Mouse (Mus musculus) kidney, adult 2 months (tissue): Measurements from ENCODE around the gene Pkhd1. TPM values are rescaled to one million over a fixed set of nuclear protein-coding genes. Genes with fewer than 3 reads are reported as not detected.
A peak's percentile ranks its signal among the peaks of the same experiment; 100 is the strongest.
"Not testable (repeated sequence)": the region's sequence is repeated elsewhere in the genome, so short reads cannot be mapped to it uniquely, and the experiment has no call there.

Experiments
- DNase-seq: peaks from one replicate; pipeline ENCODE4 v3.0.0; 2021
- H3K27ac ChIP-seq: fragments of 200-500 bp; 2 replicates; pipeline ENCODE4 v1.5.1; 2012; ENCODE audit warnings: low read depth, low read length, control low read depth, inconsistent platforms; ENCODE audit not compliant: insufficient read depth
- H3K27me3 ChIP-seq: fragments of 200-500 bp; replicated peaks from 2 replicates; pipeline ENCODE4 v1.6.1; 2012; ENCODE audit warnings: mild to moderate bottlenecking, moderate library complexity, low read length, inconsistent platforms; ENCODE audit not compliant: control insufficient read depth, insufficient read depth
- H3K36me3 ChIP-seq: fragments of 200-500 bp; 2 replicates; pipeline ENCODE4 v1.6.1; 2012; ENCODE audit warnings: mild to moderate bottlenecking, moderate library complexity, low read length, inconsistent platforms; ENCODE audit not compliant: control insufficient read depth, insufficient read depth
- H3K4me1 ChIP-seq: fragments of 200-500 bp; 2 replicates; pipeline ENCODE4 v1.6.1; 2011; ENCODE audit warnings: low read length; ENCODE audit not compliant: control insufficient read depth, insufficient read depth
- H3K4me3 ChIP-seq: fragments of 200-500 bp; 2 replicates; pipeline ENCODE4 v1.5.1; 2011; ENCODE audit warnings: mild to moderate bottlenecking, low read depth, low read length, control low read depth; ENCODE audit not compliant: insufficient read depth
- CTCF ChIP-seq: fragments of 200-500 bp; conservative IDR thresholded peaks from 2 replicates; pipeline ENCODE4 v1.5.1; 2011; ENCODE audit warnings: low read depth, mild to moderate bottlenecking, control low read depth, low read length, moderate library complexity, mixed read lengths; ENCODE audit not compliant: insufficient read depth, insufficient read length
- POLR2A ChIP-seq: fragments of 200-500 bp; IDR thresholded peaks from one replicate; pipeline ENCODE4 v1.6.1; 2011; ENCODE audit warnings: low read depth, low read length, control low read depth
- WGBS: fragments of 180-500 bp; shearing (Covaris S2); methylation state at CpG from one replicate; pipeline ENCODE4 v1.1.7; 2018; 5-methylcytosine and 5-hydroxymethylcytosine counted together
- polyA plus RNA-seq: library from polyadenylated mRNA; depleted of rRNA; stranded (reverse); fragments of >200 nt; gene quantifications from 2 replicates; pipeline ENCODE4 v1.2.3, GENCODE M21; 2012

The Pkhd1 gene
- polyA plus RNA-seq, 1 experiment: 17.3 TPM

DNA sequence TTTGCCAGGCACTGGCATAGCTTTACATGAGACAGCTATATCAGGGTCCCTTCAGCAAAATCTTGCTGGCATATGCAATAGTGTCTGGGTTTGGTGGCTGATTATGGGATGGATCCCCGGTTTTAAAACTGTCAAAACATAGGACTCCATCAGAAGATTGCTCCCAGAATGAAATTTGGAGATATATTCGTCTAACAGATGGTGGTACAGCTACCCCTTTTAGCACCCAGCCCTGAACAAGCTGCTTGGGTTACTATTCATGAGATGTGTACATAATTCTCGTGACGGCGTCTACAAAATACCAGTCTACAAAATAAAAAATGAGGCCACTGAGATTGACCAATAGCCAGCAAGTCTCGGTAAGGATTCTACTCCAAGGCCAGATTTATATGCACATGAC, 147.5 kb downstream of the Pkhd1 start:
- WGBS: 84% methylated on average over 6 of the region's 6 CpGs
- Histone ChIP-seq H3K4me3 (no peak overlapping the region), H3K36me3 (peaks cover 1% of the 10 kb centered on the region), H3K27me3 (no peaks in the 10 kb centered on the region), H3K4me1 (no peaks in the 10 kb centered on the region), H3K27ac (no peak overlapping the region)
- no peak for DNase-seq
- TF ChIP-seq POLR2A (no peak), CTCF (no peak)

DNA sequence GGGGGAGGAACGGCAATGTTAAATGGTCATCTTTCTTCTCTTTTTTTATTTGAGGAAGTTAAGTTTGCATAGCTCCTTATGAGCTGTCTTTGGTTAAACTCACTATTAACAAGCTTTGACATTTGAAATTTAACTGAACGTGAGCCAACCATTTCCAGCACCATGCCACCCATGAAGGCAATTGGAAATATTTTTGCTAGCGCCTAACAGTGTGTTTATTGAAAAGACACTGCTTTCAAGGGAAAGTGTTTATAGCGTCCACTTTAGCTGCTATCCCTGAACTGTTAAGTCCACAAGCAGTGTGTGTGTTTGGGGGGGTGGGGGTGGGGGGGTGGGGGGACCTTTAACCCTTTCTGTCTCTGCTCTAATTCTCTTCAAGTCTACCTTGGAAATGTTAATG, 151.4 kb downstream of the Pkhd1 start:
- TF ChIP-seq CTCF: no peak
- no peak for TF ChIP-seq POLR2A
- H3K27ac ChIP-seq: no peak overlapping the region
- DNase-seq: no peak
- WGBS: 54% methylated on average over 4 of the region's 4 CpGs
- no peaks in the 10 kb centered on the region for H3K27me3 ChIP-seq
- H3K4me1 ChIP-seq: no peaks in the 10 kb centered on the region
- no peak overlapping the region for H3K4me3 ChIP-seq
- peaks cover 1% of the 10 kb centered on the region for H3K36me3 ChIP-seq

DNA sequence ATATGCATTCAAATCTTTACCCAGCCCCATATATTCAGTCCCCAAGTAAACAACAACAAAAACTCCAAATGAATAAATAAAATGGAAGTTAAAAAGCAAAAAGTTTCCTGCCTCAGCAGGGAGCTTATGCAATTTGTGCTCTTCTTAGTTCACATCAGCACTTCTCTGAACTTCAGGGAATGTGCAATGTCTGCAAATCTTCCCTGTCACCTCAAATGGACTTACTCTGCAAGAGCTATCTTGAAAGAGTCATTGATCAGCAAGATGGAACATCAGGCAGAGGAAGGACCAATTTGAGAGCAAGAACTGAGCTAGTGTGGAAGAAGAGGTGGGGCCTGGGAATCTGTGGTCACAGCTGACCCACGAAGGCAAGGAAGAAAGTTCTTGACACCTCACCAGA, 163.2 kb downstream of the Pkhd1 start:
- WGBS: 57% methylated on average over 1 of the region's 1 CpGs
- no peak overlapping the region for H3K27ac ChIP-seq
- no peaks in the 10 kb centered on the region; the same call in none of the 2 replicates for H3K36me3 ChIP-seq
- DNase-seq: peak; percentile 56
- no peak for TF ChIP-seq CTCF
- TF ChIP-seq POLR2A: no peak
- no peaks in the 10 kb centered on the region for H3K27me3 ChIP-seq
- no peaks in the 10 kb centered on the region for H3K4me1 ChIP-seq
- no peak overlapping the region for H3K4me3 ChIP-seq

DNA sequence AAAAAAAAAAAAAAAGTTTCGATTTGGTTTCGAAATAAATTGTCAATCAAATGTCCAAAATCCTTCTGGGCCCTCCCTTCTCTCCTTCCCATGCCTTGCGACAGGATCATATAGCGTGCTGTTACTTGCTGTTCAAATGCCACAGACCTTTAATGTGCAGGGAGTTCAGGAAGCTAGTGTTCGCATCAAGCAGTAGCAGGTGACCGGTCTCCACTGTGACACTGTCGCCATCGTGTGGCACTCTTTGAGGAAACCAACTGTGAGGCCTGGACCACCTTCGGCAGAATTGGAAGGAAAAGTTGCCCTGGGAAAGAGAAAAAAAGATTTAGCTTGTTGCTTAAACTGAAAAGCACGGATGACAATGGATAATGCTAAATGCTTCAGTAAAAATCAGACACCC, 167.8 kb downstream of the Pkhd1 start:
- peak; percentile 7 for DNase-seq
- no peak for TF ChIP-seq POLR2A
- TF ChIP-seq CTCF: peak; percentile 44
- Histone ChIP-seq H3K27me3 (no peaks in the 10 kb centered on the region), H3K4me1 (no peaks in the 10 kb centered on the region), H3K4me3 (no peak overlapping the region), H3K36me3 (peaks cover 5% of the 10 kb centered on the region), H3K27ac (no peak overlapping the region)
- WGBS: 38% methylated on average over 10 of the region's 10 CpGs

DNA sequence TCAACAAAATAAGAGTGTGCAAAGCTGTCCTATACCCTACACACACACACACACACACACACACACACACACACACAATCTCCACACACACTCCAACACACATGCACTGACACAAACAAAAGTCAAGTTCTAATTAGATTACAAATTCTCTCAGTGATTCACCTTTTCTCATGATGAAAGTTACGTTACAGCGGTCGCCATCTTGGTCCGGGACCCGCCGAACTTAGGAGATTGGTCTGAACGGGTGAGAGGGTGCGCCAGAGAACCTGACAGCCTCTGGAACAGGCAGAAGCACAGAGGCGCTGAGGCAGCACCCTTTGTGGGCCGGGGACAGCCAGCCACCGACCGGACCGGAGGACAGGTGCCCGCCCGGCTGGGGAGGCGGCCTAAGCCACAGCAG, 185.8 kb downstream of the Pkhd1 start:
- not testable (repeated sequence) for H3K36me3 ChIP-seq, DNase-seq, H3K4me3 ChIP-seq, H3K4me1 ChIP-seq, H3K27ac ChIP-seq, H3K27me3 ChIP-seq
- 90% methylated on average over 16 of the region's 16 CpGs for WGBS

DNA sequence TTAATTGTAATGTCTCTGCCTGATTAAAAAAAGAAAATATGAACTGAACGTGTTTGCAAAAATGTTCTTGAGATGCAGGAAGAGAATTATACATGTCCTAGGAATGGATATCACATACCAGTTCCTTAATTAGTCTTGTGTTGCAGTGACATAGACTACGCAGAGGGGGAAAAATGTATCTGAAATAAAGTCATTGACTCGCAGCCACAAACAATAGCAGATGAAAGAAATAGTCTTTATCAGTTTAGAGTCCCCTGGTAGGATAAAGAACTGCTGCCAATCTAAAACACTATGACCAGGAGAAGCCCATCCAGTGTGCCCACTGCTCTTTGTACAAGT, 188.8 kb downstream of the Pkhd1 start:
- H3K27ac ChIP-seq: no peak overlapping the region
- WGBS: 74% methylated on average over 3 of the region's 3 CpGs
- no peaks in the 10 kb centered on the region for H3K4me1 ChIP-seq
- TF ChIP-seq CTCF (no peak), POLR2A (no peak)
- no peak for DNase-seq
- H3K36me3 ChIP-seq: no peaks in the 10 kb centered on the region
- H3K4me3 ChIP-seq: no peak overlapping the region
- no peaks in the 10 kb centered on the region for H3K27me3 ChIP-seq

DNA sequence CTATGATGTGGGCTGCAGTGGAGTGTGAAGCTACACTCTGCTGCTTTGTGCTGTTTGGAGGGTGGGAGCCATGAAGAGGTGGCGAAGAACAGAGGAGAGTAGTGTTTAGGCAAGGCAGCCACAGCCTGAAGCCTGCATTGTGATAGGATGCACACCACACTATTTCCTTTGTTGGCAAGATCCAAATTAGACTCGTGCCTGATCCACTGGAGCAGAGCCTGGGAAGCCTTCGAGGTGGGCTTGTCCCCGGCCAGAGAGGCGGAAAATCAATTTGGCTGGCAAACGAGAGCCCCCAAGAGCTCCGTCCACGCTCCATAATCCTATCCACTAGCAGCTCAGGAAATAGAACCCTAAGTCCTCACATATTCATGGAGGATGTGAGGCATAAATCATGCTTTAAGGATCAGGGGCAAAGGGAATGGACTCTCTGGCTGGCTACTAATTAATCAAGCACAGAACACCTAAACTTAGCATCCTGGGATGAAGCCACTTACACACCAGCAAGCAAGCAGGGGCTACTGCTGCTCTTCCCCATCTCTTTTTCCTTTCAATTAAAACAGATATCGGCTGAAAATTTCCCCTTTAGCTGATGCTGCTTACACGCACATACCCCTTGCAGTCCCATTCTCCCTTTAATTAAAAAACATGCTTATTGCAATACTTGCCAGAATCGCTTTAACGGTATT, 189.4 kb downstream of the Pkhd1 start:
- no peak for DNase-seq
- H3K27ac ChIP-seq: no peak overlapping the region
- H3K36me3 ChIP-seq: no peaks in the 10 kb centered on the region
- whole genome bisulfite sequencing: 55% methylated on average over 12 of the region's 12 CpGs
- no peaks in the 10 kb centered on the region for H3K27me3 ChIP-seq
- H3K4me1 ChIP-seq: no peaks in the 10 kb centered on the region
- TF ChIP-seq POLR2A (no peak), CTCF (no peak)
- H3K4me3 ChIP-seq: no peak overlapping the region
